In the genomic region with DNA sequence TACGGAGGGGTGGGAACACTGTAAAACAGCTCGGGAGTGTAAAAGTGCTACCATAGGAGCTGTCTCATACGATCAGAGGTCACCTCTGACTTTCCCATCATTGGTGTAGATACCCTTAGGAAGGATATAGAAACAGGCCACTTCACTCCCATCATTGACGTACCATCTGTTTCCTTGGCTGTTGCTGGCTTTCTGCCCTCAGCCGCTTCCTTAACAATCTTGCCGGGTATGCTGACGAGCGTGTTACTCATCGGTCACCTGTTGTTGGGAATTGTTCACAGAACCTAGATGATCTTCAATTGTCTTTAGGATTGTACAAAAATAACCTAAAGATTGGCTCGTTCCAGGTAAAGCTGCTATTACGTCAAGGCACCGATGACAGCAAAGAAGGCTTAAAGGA, we compare ENCODE assay signal across 21 mouse cellular contexts.
A peak's percentile ranks its signal among the peaks of the same experiment; 100 is the strongest.
DNase-seq lines count a peak whose midpoint lies in the region; ATAC-seq and TF ChIP-seq lines count a peak whose summit lies in the region.
"Had no signal": no experiment of that assay in that cellular context is flagged by ENCODE, and none has a peak within 500 bp of the region (broad histone marks: within the 10 kb centered on the region; RNA-seq: fewer than 3 reads in every experiment).

No protein-coding gene starts in this region.

- no peak overlapping the region for H3K9ac ChIP-seq in intestine, postnatal 0 days (ENCODE audit: low read depth, low read length)
- H3K9ac ChIP-seq in midbrain, embryonic 15.5 days: no peak overlapping the region
- H3K9ac ChIP-seq: embryonic facial prominence, embryonic 12.5 days; kidney, embryonic 15.5 days; lung, embryonic 15.5 days; stomach, embryonic 15.5 days had no signal

- WGBS in intestine, postnatal 0 days: 88% methylated on average over 12 of the region's 12 CpGs
- WGBS in midbrain, embryonic 15.5 days: 96% methylated on average over 12 of the region's 12 CpGs

- H3K4me3 ChIP-seq in gastrocnemius, adult 2 months: no peak overlapping the region
- no peak overlapping the region for H3K4me3 ChIP-seq in C2C12 (ENCODE audit: insufficient read depth, poor library complexity, severe bottlenecking)
- no peak overlapping the region for H3K4me3 ChIP-seq in intestine, postnatal 0 days (ENCODE audit: low read depth, low read length)
- no peak overlapping the region for H3K4me3 ChIP-seq in midbrain, embryonic 15.5 days
- H3K4me3 ChIP-seq: embryonic facial prominence, embryonic 12.5 days; kidney, embryonic 15.5 days; left cerebral cortex, adult 2 months; lung, embryonic 15.5 days; myocyte; stomach, embryonic 15.5 days had no signal

- no peak overlapping the region for H3ac ChIP-seq in C2C12 (ENCODE audit: control insufficient read depth, insufficient read length, low read depth)

- H3K36me3 ChIP-seq in C2C12 (ENCODE audit: control insufficient read depth, insufficient read depth): peaks cover 10% of the 10 kb centered on the region
- peaks cover 89% of the 10 kb centered on the region for H3K36me3 ChIP-seq in intestine, postnatal 0 days (ENCODE audit: control insufficient read depth, insufficient read depth)
- H3K36me3 ChIP-seq in midbrain, embryonic 15.5 days (replicated peaks): peaks cover 60% of the 10 kb centered on the region

- no peaks in the 10 kb centered on the region for H3K9me3 ChIP-seq in intestine, postnatal 0 days (ENCODE audit: control insufficient read depth)
- H3K9me3 ChIP-seq in midbrain, embryonic 15.5 days: no peaks in the 10 kb centered on the region
- H3K9me3 ChIP-seq: embryonic facial prominence, embryonic 12.5 days; kidney, embryonic 15.5 days; lung, embryonic 15.5 days; stomach, embryonic 15.5 days had no signal

- H3K4me2 ChIP-seq in intestine, postnatal 0 days (replicated peaks; ENCODE audit: low read depth): no peak overlapping the region
- H3K4me2 ChIP-seq in midbrain, embryonic 15.5 days: no peak overlapping the region
- H3K4me2 ChIP-seq: embryonic facial prominence, embryonic 12.5 days; heart, embryonic 11.5 days; kidney, embryonic 15.5 days; liver, embryonic 11.5 days; lung, embryonic 15.5 days; stomach, embryonic 15.5 days had no signal

- H3K4me1 ChIP-seq in intestine, postnatal 0 days (replicated peaks; ENCODE audit: control insufficient read depth, insufficient read depth, low read length): no peaks in the 10 kb centered on the region
- H3K4me1 ChIP-seq in midbrain, embryonic 15.5 days: no peaks in the 10 kb centered on the region
- H3K4me1 ChIP-seq: embryonic facial prominence, embryonic 12.5 days; kidney, embryonic 15.5 days; lung, embryonic 15.5 days; stomach, embryonic 15.5 days had no signal

- no peaks in the 10 kb centered on the region for H3K27me3 ChIP-seq in C2C12 (ENCODE audit: control insufficient read depth, insufficient read depth, insufficient read length)
- no peaks in the 10 kb centered on the region for H3K27me3 ChIP-seq in intestine, postnatal 0 days (replicated peaks; ENCODE audit: control insufficient read depth, insufficient read depth, low read length)
- no peaks in the 10 kb centered on the region for H3K27me3 ChIP-seq in midbrain, embryonic 15.5 days (replicated peaks)
- H3K27me3 ChIP-seq: embryonic facial prominence, embryonic 12.5 days; kidney, embryonic 15.5 days; lung, embryonic 15.5 days; stomach, embryonic 15.5 days had no signal

- H3K79me2 ChIP-seq in C2C12 (ENCODE audit: control insufficient read depth, insufficient read depth): no peaks in the 10 kb centered on the region

- no peak for ATAC-seq in intestine, postnatal 0 days
- no peak for ATAC-seq in midbrain, embryonic 15.5 days (replicated peaks)
- ATAC-seq: inflammation-experienced regulatory T-cells, adult 6 months had no signal

- intact Hi-C loops in gastrocnemius, adult 2 months (cut with DNase I): no loop called here

- TF ChIP-seq CTCF in gastrocnemius, adult 2 months (IDR thresholded peaks at IDR 0.05): no peak
- no peak for TF ChIP-seq CTCF in C2C12 (IDR thresholded peaks at IDR 0.05; ENCODE audit: control insufficient read depth, insufficient read depth, insufficient read length)
- no peak for TF ChIP-seq CTCF in intestine, postnatal 0 days (IDR thresholded peaks at IDR 0.05; ENCODE audit: low read depth)

- no peak for DNase-seq in gastrocnemius, adult 2 months
- no peak for DNase-seq in gastrocnemius, postnatal 10 days
- peak; percentile 79 to 83 for DNase-seq in cerebellum, adult 18-20 months
- DNase-seq in layer of hippocampus, adult 9-11 months: peak; percentile 48
- DNase-seq: adrenal gland, postnatal 14 days; B cell, adult 2 months; gastrocnemius, postnatal 14 days; heart, postnatal 36 days; thymus, postnatal 25 days had no signal

- no peaks in the 10 kb centered on the region for H3K79me3 ChIP-seq in C2C12 (ENCODE audit: low read depth)

- H3K27ac ChIP-seq in gastrocnemius, adult 2 months: peak overlapping the region; percentile 95; the same call in 1 of the 2 replicates
- no peak overlapping the region for H3K27ac ChIP-seq in intestine, postnatal 0 days (ENCODE audit: low read depth, low read length)
- no peak overlapping the region for H3K27ac ChIP-seq in midbrain, embryonic 15.5 days
- H3K27ac ChIP-seq: embryonic facial prominence, embryonic 12.5 days; kidney, embryonic 15.5 days; left cerebral cortex, adult 2 months; lung, embryonic 15.5 days; stomach, embryonic 15.5 days had no signal

TF ChIP-seq in C2C12, 6 proteins besides CTCF, POLR2A, EP300 and RAD21:
- peak; percentile 32 for TF ChIP-seq MYOD1 (IDR thresholded peaks at IDR 0.05; ENCODE audit: control insufficient read depth, insufficient read length, low read depth)
- TF ChIP-seq USF1 (IDR thresholded peaks at IDR 0.05; ENCODE audit: low read depth): no peak

Comparison
In these comparisons a context has a peak if more than half of its experiments do, and no peak if none do; other contexts are left out.
1. DNase-seq: peak in cerebellum, adult 18-20 months (2 of 2) and layer of hippocampus, adult 9-11 months (single experiment); none in gastrocnemius, adult 2 months (single experiment) and gastrocnemius, postnatal 10 days (single experiment).